Mouse (Mus musculus): ENCODE measurements around the gene Mto1. TPM values are rescaled to one million over a fixed set of nuclear protein-coding genes. Genes with fewer than 3 reads are reported as not detected.

The Mto1 gene
- total RNA-seq, 1 experiment: 31.3 TPM

DNA sequence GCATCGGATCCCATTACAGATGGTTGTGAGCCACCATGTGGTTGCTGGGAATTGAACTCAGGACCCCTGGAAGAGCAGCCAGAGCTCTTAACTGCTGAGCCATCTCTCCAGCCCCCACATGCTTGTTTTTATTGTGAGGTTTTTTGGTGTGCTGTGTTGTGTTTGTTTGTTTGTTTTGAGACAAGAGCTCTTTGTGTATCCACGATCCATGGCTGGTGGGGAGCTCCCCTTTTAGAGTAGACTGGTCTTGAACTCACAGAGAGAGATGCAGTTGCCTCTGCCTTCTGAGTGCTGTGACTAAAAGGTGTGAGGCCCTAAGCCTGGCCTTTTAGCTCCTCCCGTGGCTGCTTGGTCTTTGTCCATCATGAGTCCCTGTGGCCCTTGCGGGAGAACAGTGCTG, 56.1 kb downstream of the Mto1 start:
- H3K4me3 ChIP-seq (ENCODE audit: insufficient read depth in 1 of 2, low read depth in 1 of 2, low read length in 2 of 2, poor library complexity in 1 of 2, severe bottlenecking in 1 of 2): peak overlapping the region in 1 of 2 experiments; percentile 62; a peak in 2 of 4 replicates
- H3K4me1 ChIP-seq (ENCODE audit: control insufficient read depth in 2 of 2, insufficient read depth in 2 of 2, low read length in 2 of 2, poor library complexity in 1 of 2): peaks cover 8 to 15% of the 10 kb centered on the region in 2 experiments; a peak in 3 of 4 replicates
- in situ Hi-C loops (cut with MboI; ENCODE audit: low sequenced_read_pairs in 2 of 2, unreplicated experiment in 2 of 2): no loop called here
- H3K9ac ChIP-seq (ENCODE audit: insufficient read depth, low read depth, low read length, poor library complexity, severe bottlenecking): peak overlapping the region; percentile 89
- H3K36me3 ChIP-seq (ENCODE audit: control insufficient read depth, insufficient read depth, low read length, poor library complexity, severe bottlenecking): peaks cover 2% of the 10 kb centered on the region
- H3K9me3 ChIP-seq (ENCODE audit: control insufficient read depth, insufficient read depth, low read depth, low read length): no peaks in the 10 kb centered on the region
- DNase-seq (ENCODE audit: low read depth, low spot score): no peak
- TF ChIP-seq ZC3H11A (IDR thresholded peaks at IDR 0.05; ENCODE audit: borderline replicate concordance, low read depth, low read length): no peak
- TF ChIP-seq ZNF384 (IDR thresholded peaks at IDR 0.05; ENCODE audit: low read depth, low read length): no peak
- TF ChIP-seq HCFC1 (IDR thresholded peaks at IDR 0.05; ENCODE audit: borderline replicate concordance, insufficient read depth, low read length): no peak
- TF ChIP-seq CHD2 (IDR thresholded peaks at IDR 0.05; ENCODE audit: low read depth, low read length): no peak
- no peak for TF ChIP-seq MAFK (IDR thresholded peaks at IDR 0.05; ENCODE audit: insufficient read depth, low read depth, low read length)
- H3K27ac ChIP-seq (ENCODE audit: insufficient read depth, low read depth, low read length, poor library complexity, severe bottlenecking): peak overlapping the region; percentile 100

DNA sequence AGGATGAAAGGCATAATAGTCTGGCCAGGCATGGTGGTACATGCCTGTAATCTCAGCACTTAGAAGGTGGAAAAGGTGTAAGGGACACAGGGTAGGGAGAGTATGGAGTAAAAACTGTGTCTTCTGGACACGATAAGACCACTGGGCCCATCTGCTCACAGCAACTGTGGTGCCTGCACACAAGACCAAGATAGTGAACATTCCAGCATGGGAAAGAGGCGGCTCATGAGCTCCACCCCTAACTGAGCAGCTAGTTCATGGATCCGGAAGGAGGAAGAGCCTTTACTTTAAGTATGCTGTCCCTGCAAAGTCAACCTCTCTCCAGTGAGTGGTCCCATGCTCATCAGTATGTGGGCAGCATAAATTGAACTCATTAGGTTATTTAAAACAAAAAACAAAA, 56.7 kb downstream of the Mto1 start:
- Histone ChIP-seq H3K9ac (ENCODE audit: insufficient read depth, low read depth, low read length, poor library complexity, severe bottlenecking) (peak overlapping the region; percentile 89; the same call in 1 of the 2 replicates), H3K9me3 (ENCODE audit: control insufficient read depth, insufficient read depth, low read depth, low read length) (no peaks in the 10 kb centered on the region), H3K36me3 (ENCODE audit: control insufficient read depth, insufficient read depth, low read length, poor library complexity, severe bottlenecking) (peaks cover 2% of the 10 kb centered on the region), H3K4me3 (ENCODE audit: insufficient read depth in 1 of 2, low read depth in 1 of 2, low read length in 2 of 2, poor library complexity in 1 of 2, severe bottlenecking in 1 of 2) (peak overlapping the region in 1 of 2 experiments; percentile 62; a peak in 2 of 4 replicates), H3K4me1 (ENCODE audit: control insufficient read depth in 2 of 2, insufficient read depth in 2 of 2, low read length in 2 of 2, poor library complexity in 1 of 2) (peaks cover 8 to 15% of the 10 kb centered on the region in 2 experiments; a peak in 3 of 4 replicates), H3K27ac (ENCODE audit: insufficient read depth, low read depth, low read length, poor library complexity, severe bottlenecking) (peak overlapping the region; percentile 100; the same call in 1 of the 2 replicates)
- TF ChIP-seq CHD2 (IDR thresholded peaks at IDR 0.05; ENCODE audit: low read depth, low read length): no peak
- no peak for TF ChIP-seq MAFK (IDR thresholded peaks at IDR 0.05; ENCODE audit: insufficient read depth, low read depth, low read length)
- no peak for TF ChIP-seq ZC3H11A (IDR thresholded peaks at IDR 0.05; ENCODE audit: borderline replicate concordance, low read depth, low read length)
- TF ChIP-seq ZNF384 (IDR thresholded peaks at IDR 0.05; ENCODE audit: low read depth, low read length): no peak
- TF ChIP-seq HCFC1 (IDR thresholded peaks at IDR 0.05; ENCODE audit: borderline replicate concordance, insufficient read depth, low read length): no peak
- in situ Hi-C loops (cut with MboI; ENCODE audit: low sequenced_read_pairs in 2 of 2, unreplicated experiment in 2 of 2): no loop called here
- no peak for DNase-seq (ENCODE audit: low read depth, low spot score)

DNA sequence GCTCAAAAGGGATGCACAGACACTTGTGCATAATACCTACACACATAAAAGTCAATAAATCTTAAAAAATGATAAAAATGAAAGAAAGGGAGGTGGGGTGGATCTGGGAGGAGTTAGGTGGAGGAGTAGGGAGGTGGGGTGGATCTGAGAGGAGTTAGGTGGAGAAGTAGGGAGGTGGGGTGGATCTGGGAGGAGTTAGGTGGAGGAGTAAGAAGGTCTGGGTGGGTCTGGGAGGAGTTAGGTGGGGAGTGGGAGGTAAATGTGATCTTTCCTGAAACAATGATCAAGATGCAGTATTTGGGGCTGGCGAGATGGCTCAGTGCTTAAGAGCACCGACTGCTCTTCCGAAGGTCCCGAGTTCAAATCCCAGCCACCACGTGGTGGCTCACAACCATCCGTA, 57.2 kb downstream of the Mto1 start:
- Histone ChIP-seq H3K4me1 (ENCODE audit: control insufficient read depth in 2 of 2, insufficient read depth in 2 of 2, low read length in 2 of 2, poor library complexity in 1 of 2) (peaks cover 8 to 15% of the 10 kb centered on the region in 2 experiments; a peak in 3 of 4 replicates), H3K27ac (ENCODE audit: insufficient read depth, low read depth, low read length, poor library complexity, severe bottlenecking) (peak overlapping the region; percentile 100; the same call in 1 of the 2 replicates), H3K9ac (ENCODE audit: insufficient read depth, low read depth, low read length, poor library complexity, severe bottlenecking) (peak overlapping the region; percentile 47; the same call in 1 of the 2 replicates), H3K4me3 (ENCODE audit: insufficient read depth in 1 of 2, low read depth in 1 of 2, low read length in 2 of 2, poor library complexity in 1 of 2, severe bottlenecking in 1 of 2) (peak overlapping the region in 1 of 2 experiments; percentile 62; a peak in 1 of 4 replicates), H3K36me3 (ENCODE audit: control insufficient read depth, insufficient read depth, low read length, poor library complexity, severe bottlenecking) (peaks cover 2% of the 10 kb centered on the region), H3K9me3 (ENCODE audit: control insufficient read depth, insufficient read depth, low read depth, low read length) (no peaks in the 10 kb centered on the region)
- DNase-seq (ENCODE audit: low read depth, low spot score): no peak
- in situ Hi-C loops (cut with MboI; ENCODE audit: low sequenced_read_pairs in 2 of 2, unreplicated experiment in 2 of 2): no loop called here
- no peak for TF ChIP-seq ZNF384 (IDR thresholded peaks at IDR 0.05; ENCODE audit: low read depth, low read length)
- no peak for TF ChIP-seq ZC3H11A (IDR thresholded peaks at IDR 0.05; ENCODE audit: borderline replicate concordance, low read depth, low read length)
- TF ChIP-seq HCFC1 (IDR thresholded peaks at IDR 0.05; ENCODE audit: borderline replicate concordance, insufficient read depth, low read length): no peak
- TF ChIP-seq CHD2 (IDR thresholded peaks at IDR 0.05; ENCODE audit: low read depth, low read length): no peak
- TF ChIP-seq MAFK (IDR thresholded peaks at IDR 0.05; ENCODE audit: insufficient read depth, low read depth, low read length): no peak

DNA sequence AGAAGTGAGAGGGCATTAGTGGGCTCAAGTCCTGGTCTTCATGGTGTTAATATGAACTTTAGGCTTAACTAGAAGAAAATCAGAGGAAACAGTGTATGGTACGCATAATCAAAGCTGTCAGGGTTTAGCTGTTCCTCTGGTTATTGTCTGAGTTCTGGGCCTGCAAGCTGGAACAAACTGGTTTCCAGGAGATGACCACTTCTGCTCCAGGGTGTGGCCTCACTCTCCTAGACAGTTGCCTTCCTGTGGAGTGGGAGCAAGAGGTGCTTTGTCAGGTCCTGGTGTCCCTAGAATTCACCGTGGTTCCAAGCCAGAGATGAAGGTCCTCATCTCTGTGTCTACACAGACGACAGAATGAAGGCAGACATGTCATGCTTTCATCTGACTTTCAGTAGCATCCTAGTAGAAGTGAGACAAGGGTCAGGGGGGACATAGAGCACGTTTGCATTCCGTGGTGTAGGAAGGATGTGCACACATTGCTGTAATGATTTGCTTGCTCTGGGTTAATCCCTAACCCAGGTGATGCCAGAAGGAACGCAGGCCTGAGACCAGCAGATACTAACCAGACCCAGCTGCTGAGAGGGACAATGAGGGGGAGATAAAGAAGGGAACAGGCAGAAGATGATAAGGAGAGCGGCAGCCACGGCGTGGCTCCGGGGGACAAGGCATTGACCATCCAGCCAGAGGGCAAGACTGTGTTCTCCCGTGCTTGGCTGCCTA, 58.2 kb downstream of the Mto1 start:
- TF ChIP-seq ZC3H11A (IDR thresholded peaks at IDR 0.05; ENCODE audit: borderline replicate concordance, low read depth, low read length): no peak
- TF ChIP-seq CHD2 (IDR thresholded peaks at IDR 0.05; ENCODE audit: low read depth, low read length): no peak
- TF ChIP-seq HCFC1 (IDR thresholded peaks at IDR 0.05; ENCODE audit: borderline replicate concordance, insufficient read depth, low read length): no peak
- no peak for TF ChIP-seq MAFK (IDR thresholded peaks at IDR 0.05; ENCODE audit: insufficient read depth, low read depth, low read length)
- TF ChIP-seq ZNF384 (IDR thresholded peaks at IDR 0.05; ENCODE audit: low read depth, low read length): no peak
- Histone ChIP-seq H3K4me1 (ENCODE audit: control insufficient read depth in 2 of 2, insufficient read depth in 2 of 2, low read length in 2 of 2, poor library complexity in 1 of 2) (peaks cover 8 to 12% of the 10 kb centered on the region in 2 experiments; a peak in 3 of 4 replicates), H3K9me3 (ENCODE audit: control insufficient read depth, insufficient read depth, low read depth, low read length) (no peaks in the 10 kb centered on the region), H3K36me3 (ENCODE audit: control insufficient read depth, insufficient read depth, low read length, poor library complexity, severe bottlenecking) (peaks cover 2% of the 10 kb centered on the region; the same call in 1 of the 2 replicates), H3K27ac (ENCODE audit: insufficient read depth, low read depth, low read length, poor library complexity, severe bottlenecking) (peak overlapping the region; percentile 52), H3K4me3 (ENCODE audit: insufficient read depth in 1 of 2, low read depth in 1 of 2, low read length in 2 of 2, poor library complexity in 1 of 2, severe bottlenecking in 1 of 2) (peak overlapping the region; percentile 11 to 33), H3K9ac (ENCODE audit: insufficient read depth, low read depth, low read length, poor library complexity, severe bottlenecking) (peak overlapping the region; percentile 70)
- no peak for DNase-seq (ENCODE audit: low read depth, low spot score)
- in situ Hi-C loops (cut with MboI; ENCODE audit: low sequenced_read_pairs in 2 of 2, unreplicated experiment in 2 of 2): no loop called here

All from ES-E14 (cell line).